Mouse (Mus musculus) layer of hippocampus, adult 2 months (tissue): ENCODE results near the gene Sema4g. TPM values are rescaled to one million over a fixed set of nuclear protein-coding genes. Genes with fewer than 3 reads are reported as not detected.

Experiments
- DNase-seq, 2 experiments: peaks; one replicate each; pipeline ENCODE4 v3.0.0; 2022; ENCODE audit warnings: low spot score in 2 of 2
- H3K27ac ChIP-seq: fragments of 200-600 bp; 2 replicates; pipeline ENCODE4 v1.8.1; 2022
- H3K4me3 ChIP-seq: fragments of 200-600 bp; 2 replicates; pipeline ENCODE4 v1.8.1; 2022; ENCODE audit warnings: mild to moderate bottlenecking
- CTCF ChIP-seq: fragments of 200-600 bp; conservative IDR thresholded peaks from 2 replicates; pipeline ENCODE4 v1.8.1; 2022; ENCODE audit warnings: antibody characterized with exemption, mild to moderate bottlenecking, moderate library complexity
- total RNA-seq, 2 experiments: library from RNA; stranded (reverse); gene quantifications; 2 replicates each; pipeline ENCODE4 v1.2.3; 2021

Gene Sema4g
- total RNA-seq, 2 experiments from 2014 or later = 20.0 to 21.6 TPM

GRCm38 (mm10) chr19:44988321-44988720, 580 bp upstream of the Sema4g start:
- no peak for TF ChIP-seq CTCF
- DNase-seq = no peak
- Histone ChIP-seq H3K27ac (no peak overlapping the region), H3K4me3 (peak overlapping the region; percentile 73)

GRCm38 (mm10) chr19:44989567-44990495, 930 bp downstream of the Sema4g start:
- H3K4me3 ChIP-seq = peak overlapping the region; percentile 73
- DNase-seq = no peak
- TF ChIP-seq CTCF = no peak
- H3K27ac ChIP-seq = peak overlapping the region; percentile 70

DNA sequence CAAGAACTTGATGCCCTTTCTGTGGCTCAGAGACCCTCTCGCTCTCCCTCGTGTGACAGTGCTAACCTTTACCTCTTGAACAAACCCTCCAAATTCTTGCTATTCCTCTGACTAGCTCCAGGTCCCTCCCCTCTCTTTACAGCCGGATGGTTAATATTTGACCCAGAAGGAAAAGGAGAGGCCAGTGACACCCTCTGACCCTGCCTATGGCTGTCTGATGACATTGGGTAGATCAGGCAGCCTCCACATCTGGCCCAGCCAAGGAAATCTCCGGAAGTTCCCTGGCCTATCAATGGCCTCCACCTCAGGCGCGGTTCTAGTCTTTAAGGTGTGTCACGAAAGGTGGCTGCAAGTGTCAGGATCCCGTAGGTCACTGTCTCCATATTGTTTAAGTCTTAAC, 2.1 kb downstream of the Sema4g start:
- no peak for TF ChIP-seq CTCF
- H3K4me3 ChIP-seq = no peak overlapping the region
- no peak overlapping the region for H3K27ac ChIP-seq
- no peak for DNase-seq

DNA sequence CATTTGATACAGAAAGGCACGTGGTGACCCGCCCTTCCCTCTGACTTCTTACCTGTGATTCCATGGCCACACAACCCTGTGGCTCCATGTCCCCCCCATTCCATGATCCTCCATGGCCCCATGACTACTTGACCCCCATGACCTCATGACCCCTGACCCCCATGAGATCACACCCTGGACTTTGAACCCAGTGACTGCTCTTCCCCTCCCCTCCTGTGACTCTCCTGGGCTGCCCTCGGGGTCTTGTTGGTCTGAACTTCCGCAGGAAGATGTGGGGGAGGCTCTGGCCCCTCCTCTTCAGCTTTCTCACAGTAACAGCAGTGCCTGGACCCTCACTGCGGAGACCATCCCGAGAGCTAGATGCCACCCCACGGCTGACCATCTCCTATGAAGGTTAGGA, 3.3 kb downstream of the Sema4g start:
- TF ChIP-seq CTCF = no peak
- Histone ChIP-seq H3K27ac (no peak overlapping the region), H3K4me3 (no peak overlapping the region)
- DNase-seq = no peak

DNA sequence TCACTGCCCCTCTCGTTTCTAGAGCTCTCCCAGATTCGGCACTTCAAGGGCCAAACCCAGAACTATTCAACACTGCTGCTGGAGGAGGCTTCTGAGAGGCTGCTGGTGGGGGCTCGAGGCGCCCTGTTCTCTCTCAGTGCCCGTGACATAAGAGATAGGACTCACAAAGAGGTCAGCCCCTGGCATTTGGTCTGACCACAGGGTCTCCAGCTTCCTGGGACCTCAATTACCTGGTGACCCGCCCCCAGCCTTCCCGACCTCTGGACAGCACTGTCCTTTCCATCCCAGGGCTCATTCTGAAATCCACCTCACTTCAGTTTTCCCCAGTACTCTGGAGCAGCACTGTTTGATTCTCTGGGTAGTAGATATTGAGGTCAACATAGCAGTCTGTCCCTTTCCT, 3.8 kb downstream of the Sema4g start:
- no peak overlapping the region for H3K27ac ChIP-seq
- H3K4me3 ChIP-seq = no peak overlapping the region
- no peak for DNase-seq
- no peak for TF ChIP-seq CTCF

- TF ChIP-seq CTCF = no peak
- DNase-seq = no peak
These were observed 8.9 kb downstream of the Sema4g start for GRCm38 (mm10) chr19:44997786-44998185.

DNA sequence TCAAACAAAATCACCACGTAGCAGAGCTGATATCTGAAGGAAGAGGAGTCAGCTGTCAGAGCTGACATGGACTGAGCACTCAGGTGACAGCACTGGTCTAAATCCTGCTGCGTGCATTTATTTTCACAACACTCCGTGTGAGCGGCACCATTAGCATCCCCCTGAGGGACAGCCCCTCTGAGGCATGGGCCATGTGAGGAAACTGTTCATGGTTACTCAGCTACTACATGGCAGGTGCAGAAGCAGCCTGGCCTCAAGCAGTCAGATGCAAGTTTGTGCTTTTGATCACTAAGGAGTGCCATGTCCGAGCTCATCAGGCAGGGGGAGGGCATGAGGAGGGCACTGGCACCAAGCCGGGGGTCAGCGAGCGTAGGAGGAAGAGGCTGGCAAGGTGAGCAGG, 10.7 kb downstream of the Sema4g start:
- no peak overlapping the region for H3K4me3 ChIP-seq
- DNase-seq = no peak
- no peak overlapping the region for H3K27ac ChIP-seq
- TF ChIP-seq CTCF = no peak

More at GRCm38 (mm10) chr19:44997786-44998185, 8.9 kb downstream of the Sema4g start:
- H3K4me3 ChIP-seq = no peak overlapping the region
- H3K27ac ChIP-seq = no peak overlapping the region

DNA sequence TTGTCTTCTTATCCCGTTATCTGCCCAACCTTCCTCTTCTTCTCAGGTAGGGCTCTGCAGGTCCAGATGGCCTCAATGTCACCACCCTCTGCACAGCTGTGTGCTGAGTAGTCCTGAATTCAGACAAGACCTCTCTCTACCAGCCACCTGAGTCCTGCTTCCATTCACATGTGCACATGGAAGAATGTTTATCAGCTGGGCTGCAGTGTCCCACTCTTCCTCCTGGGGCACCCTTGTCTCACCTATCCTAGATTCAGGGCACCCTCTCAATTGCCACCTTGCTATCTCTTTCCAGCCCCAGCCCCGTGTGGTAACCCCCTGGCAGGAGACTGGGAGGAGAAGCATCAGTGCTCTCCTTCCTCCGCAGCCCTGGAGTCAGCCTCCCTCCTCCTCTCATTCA, 13.4 kb downstream of the Sema4g start:
- no peak for DNase-seq
- TF ChIP-seq CTCF = peak; percentile 56
- no peak overlapping the region for H3K27ac ChIP-seq
- no peak overlapping the region for H3K4me3 ChIP-seq

DNA sequence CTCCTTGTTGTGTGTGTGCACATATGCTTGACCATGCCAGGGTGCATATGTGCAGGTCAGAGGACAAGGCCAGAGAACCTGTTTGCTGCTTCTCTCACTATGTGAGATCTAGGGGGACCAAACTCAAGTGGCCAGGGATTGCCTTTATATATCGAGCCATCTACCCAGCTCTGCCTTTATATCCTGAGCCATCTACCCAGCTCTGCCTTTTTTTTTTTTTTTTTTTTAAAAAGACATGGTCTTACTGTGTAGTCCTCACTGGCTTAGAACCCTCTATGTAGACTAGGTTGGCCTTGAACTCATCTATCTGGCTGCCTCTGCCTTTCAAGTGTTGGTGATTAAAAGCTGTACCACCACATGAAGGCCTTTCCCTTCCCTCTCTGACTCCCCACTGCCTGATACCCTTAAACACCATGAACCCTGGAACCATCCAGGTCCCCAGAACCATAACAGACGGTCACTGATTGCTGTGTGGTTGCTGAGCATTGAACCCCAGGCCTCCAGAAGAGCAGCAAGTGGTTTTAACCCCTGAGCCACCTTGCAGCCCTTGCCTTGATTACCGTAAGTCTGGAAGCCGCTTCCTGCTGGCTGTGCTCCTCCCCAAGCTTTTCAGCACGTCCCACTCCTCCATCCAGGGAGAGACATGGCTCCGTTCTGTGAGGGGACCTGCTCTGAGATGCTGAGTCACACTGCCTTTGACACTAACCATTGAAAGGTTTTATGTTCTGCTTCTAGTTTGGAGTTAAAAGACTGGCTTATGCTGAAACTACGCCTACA, 15.0 kb downstream of the Sema4g start:
- no peak for DNase-seq
- Histone ChIP-seq H3K27ac (no peak overlapping the region), H3K4me3 (no peak overlapping the region)
- TF ChIP-seq CTCF = no peak

GRCm38 (mm10) chr19:45005444-45005843, 16.5 kb downstream of the Sema4g start, which contains the start of gene Twnk:
Gene Twnk, plus strand, starts transcription at chr19:45005663.
- H3K4me3 ChIP-seq = peak within 1 kb of the TSS; percentile 97
- DNase-seq = peak in 1 of 2 experiments; percentile 40
- peak within 1 kb of the TSS; percentile 77 for H3K27ac ChIP-seq
- no peak for TF ChIP-seq CTCF

DNA sequence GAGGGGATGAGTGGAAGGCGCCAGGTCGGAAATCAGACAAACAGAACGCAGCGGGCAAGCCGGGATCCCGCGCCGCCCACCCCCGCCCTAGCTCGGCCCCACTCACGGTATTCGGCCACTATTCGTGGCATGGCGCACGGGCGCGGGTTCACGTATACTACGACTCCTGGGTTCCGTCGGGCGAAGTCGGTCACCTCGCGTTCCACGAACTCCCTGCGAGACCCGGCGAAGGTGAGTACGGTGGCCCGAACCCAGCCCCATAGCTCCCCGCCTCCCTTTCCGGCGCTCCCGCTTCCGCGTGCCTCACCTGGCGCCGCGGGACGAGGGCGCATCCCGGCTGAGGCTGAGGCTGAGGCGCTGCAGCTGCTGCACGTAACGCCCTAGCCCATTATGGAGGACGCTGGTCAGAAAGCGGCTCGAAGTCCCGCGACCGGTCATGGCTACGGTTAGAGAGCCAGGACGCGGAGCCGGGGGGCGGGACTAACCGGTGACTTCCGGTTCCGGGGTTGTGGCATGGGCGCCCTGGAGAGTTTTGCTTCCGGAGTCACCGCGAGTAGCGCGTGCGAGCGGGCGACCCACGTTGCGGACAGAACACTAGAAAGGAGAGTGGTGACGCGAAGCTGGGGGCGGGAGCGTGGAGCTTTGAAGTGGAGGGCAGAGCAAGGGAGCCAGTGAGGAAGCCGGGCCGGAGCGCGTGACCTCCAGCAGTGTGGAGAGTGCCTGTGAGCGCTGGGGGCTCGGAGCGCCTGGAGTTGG, 17.2 kb downstream of the Sema4g start, which contains the start of gene Mrpl43:
TSS of gene Mrpl43 (minus strand) at position 486 of the 756 bp plus-strand sequence.
- DNase-seq = peak; percentile 95 to 98
- Histone ChIP-seq H3K4me3 (peak within 1 kb of the TSS; percentile 97), H3K27ac (peak within 1 kb of the TSS; percentile 77)
- TF ChIP-seq CTCF = no peak

DNA sequence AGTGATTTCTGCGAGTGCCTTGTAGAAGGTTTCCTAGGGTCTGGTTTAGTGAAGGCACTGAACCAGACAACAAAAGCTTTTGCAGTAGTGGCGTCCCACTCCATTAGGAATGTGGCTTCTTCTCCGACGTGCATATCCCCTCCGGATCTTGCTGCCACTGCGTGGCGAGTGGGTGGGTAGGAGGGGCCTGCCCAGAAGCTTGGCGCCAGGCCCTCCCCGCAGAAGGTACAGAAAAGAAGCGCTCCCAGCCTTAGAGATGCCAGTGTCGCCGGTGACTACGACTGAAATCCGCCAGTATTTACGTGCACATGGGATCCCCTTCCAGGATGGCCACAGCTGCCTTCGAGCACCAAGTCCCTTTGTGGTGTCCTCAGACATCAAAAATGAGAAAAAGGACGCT, 18.1 kb downstream of the Sema4g start:
- no peak for DNase-seq
- TF ChIP-seq CTCF = no peak
- Histone ChIP-seq H3K4me3 (peak overlapping the region; percentile 97), H3K27ac (peak overlapping the region; percentile 77)
